Mouse (Mus musculus): ENCODE data around the gene Rexo1. TPM values are rescaled to one million over a fixed set of nuclear protein-coding genes. Genes with fewer than 3 reads are reported as not detected.

Gene Rexo1
- total RNA-seq, 2 experiments from 2014 or later = 13.1 to 16.7 TPM

DNA sequence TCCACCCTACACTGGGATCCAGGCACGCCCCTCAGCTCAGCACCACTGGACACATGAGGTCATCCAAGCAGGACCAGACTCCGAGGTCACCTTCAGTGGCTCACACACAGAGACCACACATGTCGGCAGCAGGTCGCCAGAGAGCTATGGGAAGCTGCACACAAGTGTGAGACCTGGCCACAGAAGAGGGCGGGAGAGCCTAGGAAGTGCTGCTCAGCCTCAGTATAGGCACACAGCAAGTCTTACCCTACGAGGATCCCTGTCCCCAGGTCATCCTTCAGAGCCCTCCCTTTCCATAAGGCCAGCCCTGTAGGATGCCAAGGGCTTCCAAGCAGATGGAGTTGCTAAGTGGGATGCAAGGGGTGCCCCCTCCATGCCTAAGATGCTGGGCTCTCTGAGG lies 7.4 kb downstream of the Rexo1 start:
- DNase-seq = no peak

DNA sequence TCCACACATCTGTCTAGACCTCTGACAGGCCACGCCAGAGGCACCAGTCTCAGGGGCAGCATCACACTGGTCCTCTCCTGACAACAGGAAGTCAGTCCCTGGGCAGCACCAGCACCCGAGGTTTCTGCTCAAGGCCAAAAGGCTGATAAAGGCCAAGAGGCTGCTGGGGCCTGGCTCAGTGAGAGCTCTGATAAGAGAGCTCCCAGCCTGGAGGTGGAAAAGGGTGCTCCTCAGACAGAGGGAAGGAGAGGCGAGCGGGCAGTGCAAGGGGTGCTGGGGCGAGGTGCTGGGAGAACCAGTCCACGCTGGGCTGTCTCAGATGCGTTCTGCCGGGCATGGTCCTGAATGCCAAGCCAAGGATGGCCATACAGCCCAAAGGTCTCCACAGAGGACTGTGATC lies 7.8 kb downstream of the Rexo1 start:
- no peak for DNase-seq

DNA sequence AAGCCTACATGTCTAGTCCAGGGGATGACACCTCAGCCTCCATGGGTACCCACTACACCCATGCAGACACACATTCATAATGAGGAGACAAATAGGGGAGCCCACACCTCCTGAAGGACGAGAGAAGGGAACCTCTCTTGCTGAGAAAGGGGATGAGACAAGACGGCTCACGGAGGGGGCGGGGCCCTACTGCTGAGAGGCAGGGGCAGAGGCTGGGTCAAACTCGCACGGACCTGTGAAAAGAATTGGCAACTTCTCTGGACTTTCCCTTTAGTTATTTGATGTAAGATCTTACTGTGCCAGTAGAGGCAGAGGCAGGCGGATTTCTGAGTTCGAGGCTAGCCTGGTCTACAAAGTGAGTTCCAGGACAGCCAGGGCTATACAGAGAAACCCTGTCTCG lies 9.0 kb downstream of the Rexo1 start:
- no peak for DNase-seq

DNA sequence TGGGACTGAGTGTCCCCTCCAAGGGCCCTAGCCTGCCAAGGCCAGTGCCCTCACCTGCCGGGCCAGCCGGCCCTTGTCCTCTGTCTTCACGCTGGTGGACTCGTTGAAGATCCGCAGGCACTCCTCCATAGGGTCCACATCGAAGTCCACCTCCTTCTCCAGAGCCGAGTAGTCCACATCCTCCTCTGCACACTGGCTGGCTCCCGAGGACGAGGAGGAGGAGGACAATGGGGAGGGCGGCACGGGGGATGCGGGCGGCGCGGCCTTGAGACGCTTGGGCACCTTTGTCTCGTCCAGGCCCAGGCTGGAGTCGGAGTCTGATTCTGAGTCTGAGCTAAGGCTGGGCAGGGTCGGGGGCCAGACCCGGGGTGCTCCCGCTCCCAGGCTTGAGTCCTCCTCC lies 12.1 kb downstream of the Rexo1 start:
- DNase-seq = no peak

DNA sequence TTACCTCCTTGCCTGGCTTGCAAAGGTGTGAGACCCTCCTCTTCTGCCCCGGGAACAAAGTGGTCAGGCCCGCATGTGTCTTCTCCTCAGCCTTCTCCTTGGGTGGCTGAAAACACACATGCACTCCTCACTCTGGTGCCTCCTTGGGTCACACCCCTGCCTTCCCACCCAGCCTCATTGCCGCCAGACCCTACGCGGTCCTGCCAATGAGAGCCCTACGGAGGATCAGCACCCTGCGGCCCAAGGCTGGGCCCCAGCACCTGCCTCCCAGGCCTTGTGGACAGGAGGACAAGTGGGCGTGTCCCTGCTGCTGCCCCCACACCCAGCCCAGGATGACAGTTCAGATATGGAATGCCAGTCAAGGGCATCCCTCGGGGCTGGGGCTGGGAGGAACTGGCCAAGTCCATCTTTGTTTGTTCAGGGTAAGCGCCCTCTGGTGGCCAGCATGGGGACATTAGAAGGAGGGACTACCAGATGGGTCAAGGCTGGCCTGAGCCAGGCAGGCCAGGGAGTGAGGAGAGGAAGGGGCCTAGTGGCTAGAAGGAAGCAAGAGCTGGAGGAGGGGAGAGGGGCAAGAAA lies 12.8 kb downstream of the Rexo1 start:
- peak; percentile 74 for DNase-seq

DNA sequence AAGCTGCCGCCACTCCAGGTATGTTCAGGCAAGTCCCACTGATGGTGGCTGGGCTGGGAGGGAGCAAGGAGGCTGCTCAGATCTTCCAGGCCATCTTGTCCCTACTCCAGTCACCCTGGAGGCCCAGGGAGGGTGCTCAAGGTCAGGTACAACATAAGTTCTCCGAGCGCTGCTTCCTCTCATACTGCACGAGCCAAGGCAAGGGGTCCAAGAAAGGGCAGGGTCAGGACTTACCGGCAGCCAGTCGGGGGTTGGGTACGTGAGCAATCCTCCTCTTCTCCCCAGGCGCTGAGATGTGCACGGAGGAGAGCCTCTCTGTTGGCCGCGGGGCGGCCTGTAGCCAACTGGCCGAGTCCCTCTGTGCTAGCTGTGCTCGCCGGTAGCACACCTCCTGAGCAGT lies 13.8 kb downstream of the Rexo1 start:
- DNase-seq = no peak

DNA sequence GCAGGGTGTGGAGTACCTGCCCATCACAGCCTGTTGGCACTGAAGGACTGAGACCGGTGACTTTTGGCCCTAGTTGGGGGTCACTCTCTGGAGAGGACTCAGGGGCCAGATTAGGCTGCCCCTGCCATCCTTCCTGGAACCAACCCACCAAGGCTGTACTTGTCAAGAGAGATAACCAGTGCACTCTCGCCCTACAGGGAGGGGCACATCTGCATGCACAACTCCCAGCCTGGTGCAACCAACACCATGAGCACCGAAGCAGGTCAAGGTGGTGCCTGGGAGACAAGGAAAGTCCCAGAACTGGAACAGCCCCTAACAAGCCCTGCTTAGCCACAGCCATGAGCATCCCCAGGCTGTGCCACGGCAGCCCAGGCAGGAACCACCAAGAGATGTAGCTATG lies 14.4 kb downstream of the Rexo1 start:
- no peak for DNase-seq

DNA sequence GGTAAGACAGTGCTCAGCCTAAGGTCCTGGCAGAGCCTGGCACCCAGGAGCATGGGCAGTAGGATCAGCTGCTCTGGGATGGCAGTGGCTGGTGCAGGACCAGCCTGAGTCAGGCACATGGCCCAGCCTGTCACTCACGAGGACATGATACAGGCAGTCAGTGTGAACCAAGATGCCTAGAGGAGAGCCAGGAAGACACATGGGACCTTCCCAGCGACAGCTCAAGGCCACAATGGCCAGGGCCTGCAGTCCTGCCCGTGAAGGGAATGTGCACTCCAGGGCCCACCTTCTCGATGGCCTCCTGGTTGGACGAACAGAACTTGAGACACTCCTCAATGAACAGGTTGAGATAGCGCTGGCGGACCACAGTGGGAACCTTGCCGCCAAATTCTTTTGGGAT lies 15.8 kb downstream of the Rexo1 start:
- DNase-seq = no peak

DNA sequence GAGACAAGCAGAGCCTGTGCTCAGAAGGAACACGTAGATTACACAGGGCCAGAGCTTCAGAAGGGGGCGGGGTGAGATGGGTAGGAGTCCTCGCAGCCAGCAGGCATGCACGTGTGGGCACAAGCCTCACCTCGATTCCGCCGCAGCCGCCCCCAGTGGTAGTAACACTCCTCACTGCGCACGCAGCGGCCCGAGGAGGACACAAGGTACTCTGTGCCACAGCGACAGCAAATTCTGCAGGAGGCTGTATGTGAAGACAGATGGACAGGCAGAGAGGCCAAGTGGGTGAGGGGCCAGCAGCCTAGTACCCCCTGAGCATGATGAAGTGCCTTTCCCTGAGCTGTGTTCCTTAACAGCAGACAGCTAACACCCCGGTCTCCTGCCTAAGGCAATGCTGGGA lies 17.5 kb downstream of the Rexo1 start:
- DNase-seq = no peak

DNA sequence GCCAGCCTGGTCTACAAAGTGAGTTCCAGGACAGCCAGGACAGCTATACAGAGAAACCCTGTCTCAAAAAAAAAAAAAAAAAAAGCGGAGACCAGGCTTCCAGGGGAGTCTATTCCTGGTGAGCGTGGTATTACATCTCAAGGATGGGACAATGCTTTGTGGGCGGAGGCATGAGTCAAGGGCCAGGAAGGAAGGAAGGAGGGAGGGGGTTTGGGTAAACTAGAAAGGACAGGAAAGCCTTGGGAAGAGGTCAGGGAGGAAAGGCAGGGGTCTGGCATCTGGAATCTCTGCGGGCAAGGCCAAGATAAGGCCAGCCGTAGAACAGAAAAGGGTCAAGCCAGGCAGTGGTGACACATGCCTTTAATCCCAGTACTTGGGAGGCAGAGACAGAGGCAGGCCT lies 21.9 kb downstream of the Rexo1 start:
- DNase-seq = no peak

DNA sequence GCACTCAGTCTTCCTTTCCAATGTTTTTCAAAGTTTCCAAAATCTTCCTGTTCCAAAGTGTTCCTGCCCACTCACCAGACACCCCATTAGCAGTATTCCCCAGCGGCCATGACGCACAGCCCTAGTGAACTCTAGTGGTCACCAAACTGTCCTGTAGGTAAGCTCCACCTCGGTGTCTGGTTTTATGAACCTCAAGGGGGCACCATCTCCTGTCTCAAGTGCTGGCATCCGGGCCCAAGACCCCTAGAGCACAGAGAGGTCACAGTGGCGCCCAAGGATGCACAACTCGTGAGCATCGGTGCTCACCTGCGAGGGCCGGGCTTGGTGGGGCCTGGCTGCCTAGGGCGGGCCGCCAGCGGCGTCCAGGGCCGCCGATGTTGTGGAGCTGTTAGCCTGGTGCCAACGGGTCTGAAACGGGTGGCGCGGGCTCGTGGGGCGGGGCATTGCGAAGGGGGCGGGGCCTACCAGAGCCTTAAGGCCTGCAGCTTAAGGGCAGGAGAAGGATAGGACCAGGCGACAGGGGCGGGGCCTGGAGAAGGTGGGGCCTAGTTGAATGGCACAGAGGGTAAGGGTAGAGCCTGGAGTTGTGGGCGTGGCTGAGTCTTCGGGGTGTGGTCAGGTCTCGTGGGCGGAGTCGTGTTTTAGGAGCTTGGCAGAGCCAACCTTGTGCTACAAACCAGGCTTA lies 22.5 kb downstream of the Rexo1 start, which contains the start of gene Atp8b3:
TSS of gene Atp8b3 (minus strand) at position 415 of the 685 bp plus-strand sequence.
- peak; percentile 59 for DNase-seq

DNA sequence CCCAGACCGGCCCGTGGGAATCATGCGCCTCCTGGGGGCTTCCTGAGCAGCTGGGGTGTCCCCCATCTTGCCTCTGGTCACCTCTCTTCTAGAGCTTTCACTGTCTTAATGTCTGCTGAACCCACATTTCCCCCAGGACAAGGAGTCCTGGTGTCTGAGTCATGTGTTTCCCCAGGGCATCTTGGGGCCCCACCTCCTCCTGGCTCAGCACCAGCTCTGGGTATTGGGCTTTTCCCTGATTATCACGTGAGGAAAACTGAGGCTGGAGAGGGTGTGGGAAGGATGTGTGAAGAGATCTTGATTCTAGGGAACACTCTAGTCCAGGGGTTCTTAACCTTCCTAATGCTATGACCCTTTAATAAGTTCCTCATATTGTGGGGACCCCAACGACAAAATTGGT lies 23.2 kb downstream of the Rexo1 start:
- DNase-seq = no peak

DNA sequence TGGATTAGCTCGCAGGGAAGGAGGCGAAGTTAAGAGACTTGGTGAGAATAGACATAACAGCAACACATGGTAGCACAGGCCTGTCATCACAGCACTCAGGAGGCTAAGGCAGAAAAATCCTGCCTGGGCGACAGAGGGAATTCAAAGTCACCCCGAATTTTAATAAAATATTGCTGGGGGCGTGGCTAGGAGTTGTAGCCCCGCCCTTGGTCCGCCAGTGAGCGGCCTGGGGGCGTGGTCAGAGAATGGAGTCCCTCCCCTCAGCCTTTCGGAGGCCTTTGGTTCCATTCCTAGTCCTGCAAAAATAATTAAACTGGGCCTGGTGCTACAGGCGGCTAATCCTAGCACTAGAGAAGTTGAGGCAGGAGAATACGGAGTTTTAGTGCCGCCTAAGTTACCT lies 25.6 kb downstream of the Rexo1 start:
- DNase-seq = no peak

DNA sequence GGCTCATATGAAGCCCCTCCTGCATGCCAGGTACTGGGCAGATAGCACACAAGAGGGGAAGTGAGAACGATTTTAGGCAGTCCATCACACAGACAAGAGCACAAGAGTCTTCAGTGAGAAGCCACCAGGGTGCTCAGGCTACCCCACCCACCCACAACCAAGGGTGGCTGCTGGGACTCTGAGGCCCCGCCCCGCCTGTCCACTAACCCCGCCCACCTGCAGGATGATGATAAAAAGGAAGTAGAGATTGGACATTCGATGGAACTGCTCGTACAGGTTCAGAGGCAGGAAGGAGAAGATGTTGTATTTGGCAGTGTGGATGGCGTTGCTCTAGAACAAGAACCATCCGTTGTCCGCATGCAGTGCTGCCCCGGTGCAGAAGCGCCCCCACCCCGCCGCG lies 26.3 kb downstream of the Rexo1 start:
- DNase-seq = no peak

DNA sequence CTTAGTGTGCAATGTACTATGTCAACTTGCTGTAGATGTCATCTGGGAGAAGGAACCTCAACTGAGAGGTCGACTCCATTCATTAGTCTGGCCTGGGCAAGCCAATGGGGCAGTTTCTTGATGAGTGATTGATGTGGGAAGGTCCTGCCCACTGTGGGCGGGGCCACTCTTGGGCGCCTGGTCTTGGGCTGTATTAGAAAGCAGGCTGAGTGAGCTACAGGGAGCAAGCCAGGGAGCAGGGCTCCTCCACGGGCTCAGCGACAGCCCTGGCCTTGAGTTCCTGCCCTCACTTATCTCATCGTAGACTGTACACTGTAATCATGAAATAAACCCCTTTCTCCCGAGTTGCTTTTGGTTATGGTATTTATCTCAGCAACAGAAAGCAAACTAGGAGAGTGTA lies 27.7 kb downstream of the Rexo1 start:
- DNase-seq = no peak

DNA sequence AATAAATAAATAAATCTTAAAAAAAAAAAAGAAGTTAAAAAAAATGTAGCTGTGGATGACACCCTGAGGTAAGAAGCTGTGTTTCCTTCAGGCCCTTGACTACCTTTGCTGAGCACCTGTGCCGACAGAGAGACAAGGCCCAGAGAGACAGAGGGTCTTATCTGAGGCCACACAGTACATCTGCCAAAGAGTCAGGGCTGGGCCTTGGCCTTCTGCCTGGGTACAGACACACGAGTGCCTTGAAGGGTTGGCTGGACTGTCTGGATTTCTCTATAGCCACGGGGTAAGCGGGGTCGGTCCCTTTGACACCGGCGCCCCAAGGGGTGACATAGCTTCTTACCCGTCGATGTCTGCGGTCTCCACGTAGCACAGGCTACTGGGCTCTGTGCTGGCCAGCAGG lies 28.6 kb downstream of the Rexo1 start:
- no peak for DNase-seq

DNA sequence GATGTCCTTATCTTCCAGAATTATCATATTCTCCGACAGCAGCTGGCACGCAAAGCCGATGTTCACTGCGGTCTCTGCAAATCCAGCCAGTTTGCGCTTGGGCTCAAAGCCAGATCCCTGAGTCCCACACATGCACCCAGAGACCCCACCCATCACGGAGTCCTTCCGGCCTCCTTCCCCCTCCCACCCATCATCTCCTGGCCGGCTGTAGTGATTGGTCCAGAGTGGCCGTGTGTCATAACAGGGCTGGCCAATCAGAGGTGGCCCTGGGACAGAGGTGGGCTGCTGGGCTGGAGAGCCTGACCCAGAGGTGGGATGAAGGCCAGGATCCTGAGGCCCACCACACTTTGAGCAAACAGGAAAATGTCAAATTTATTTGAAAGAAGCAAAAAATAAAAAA lies 35.2 kb downstream of the Rexo1 start:
- no peak for DNase-seq

DNA sequence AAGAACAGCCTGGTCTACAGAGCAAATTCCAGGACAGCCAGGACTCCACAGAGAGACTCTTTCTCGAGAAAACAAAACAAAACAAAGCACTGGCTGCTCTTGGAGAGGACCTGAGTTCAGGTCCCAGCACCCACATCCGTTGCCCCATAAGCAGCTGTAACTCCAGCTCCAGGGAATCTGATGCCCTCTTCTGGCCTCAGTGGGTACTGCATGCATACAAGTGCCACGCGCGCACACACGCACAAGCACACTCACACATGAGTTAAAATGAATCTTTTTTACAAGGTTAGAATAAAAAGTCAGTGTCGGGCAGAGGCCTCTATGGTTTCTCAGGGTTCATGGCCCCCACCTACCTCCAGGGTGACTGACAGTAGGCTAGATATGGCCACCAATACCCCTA lies 38.1 kb downstream of the Rexo1 start:
- DNase-seq = no peak

DNA sequence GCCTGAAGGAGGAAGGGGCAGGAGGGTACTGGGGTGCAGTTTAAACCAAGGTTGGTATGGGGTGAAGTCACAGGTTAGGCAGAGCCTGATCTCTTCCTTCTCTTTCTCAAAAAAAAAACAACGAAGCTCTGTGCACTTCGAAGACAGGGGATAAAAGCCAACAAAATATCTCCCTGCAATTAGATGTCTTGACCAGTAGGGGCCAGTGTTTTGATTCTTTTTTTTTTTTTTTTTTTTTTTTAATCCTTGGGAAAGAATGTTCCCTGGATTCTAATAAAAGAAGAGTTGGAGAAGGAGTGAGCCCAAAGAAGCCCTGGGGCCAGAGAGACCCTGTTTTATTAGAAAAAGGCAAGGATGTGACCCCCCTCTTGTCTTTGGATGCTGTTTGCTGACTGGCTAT lies 42.1 kb downstream of the Rexo1 start:
- no peak for DNase-seq

DNA sequence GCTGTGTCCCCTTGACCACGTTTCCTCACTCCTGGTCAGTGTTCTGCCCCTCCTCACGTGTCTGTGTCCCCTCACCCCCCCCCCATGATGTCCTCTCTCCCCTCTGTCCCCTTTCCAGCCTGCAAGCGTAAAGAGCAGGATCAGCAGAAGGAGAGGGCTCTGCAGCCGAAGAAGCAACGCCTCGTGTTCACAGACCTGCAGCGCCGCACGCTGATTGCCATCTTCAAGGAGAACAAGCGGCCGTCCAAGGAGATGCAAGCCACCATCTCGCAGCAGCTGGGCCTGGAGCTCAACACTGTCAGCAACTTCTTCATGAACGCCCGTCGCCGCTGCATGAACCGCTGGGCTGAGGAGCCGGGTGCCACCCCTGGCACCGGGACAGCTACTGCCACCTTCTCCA lies 47.6 kb downstream of the Rexo1 start:
- no peak for DNase-seq

DNA sequence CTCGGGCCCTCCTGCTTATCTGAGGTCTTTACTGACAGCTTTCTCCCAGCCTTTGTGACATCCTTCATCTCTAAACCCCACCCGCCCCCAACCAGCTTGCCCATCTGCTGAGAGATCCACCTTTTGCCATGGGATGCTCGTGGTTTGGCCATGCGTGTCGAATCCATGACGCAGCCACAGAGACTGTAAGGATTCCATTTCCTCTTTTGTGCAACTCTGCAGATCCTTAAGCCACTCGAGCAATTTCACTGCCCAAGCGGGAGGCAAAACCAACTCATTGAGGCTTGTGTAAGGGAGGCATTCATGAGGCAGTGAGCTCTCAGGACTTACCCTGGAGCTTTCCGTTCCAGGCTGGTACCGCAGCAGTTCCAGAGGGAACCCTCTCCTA lies 51.1 kb downstream of the Rexo1 start:
- DNase-seq = no peak

DNA sequence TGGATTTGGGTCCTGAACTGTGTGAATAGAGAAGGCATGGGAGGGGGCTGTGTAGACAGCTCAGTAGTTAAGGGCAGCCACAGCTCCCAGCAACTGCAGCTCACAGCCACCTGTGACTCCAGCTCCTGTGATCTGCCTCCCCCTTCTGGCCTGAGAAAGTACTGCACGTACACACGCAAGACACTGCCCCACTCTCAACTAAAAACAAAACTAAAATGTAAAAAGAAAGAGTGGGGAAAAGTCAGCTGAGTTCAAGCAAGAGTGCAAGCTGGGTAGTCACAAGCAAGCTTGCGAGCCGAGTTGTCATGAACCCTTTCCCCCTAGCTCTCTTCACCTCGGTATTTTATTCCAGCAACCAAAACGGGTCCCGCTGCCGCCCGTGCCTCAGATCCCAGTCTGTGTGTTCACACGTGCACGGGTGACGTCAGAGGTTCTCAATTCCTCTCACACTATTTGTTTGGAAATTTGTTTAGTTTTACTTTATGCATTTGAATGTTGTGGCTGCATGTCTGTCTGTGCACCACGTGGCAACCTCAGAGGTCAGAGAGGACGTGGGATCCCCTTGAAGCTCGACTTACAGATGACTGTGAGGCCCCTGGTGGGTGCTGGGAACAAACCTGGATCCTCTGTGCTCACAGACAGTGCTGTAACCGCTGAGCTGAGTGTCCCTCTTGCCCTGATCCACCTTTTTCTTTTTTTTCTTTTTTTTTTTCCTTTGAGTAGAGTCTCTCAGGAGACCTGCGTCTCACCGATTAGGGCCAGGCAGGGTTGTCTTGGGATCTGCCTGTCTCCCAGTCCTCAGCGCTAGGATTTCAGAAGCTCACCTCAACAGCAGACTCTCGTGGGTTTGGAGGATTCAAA lies 51.7 kb downstream of the Rexo1 start:
- DNase-seq = peak; percentile 87

DNA sequence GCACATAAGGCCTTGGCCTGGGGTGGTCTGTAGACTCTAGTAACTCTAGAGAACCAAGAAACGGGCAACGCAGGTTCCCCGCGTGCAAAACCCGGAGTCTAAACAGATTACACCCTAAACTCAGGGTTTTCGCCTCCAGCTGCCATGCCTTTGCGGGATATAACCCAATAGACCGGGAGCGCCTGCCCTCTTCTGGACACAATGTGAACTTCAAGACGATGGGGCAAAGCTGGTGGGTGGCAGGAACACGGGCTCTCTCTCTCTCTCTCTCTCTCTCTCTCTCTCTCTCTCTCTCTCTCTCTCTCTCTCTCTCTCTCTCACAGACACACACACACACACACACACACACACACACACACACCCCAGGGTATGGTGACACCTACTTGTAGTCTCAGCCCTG lies 55.1 kb downstream of the Rexo1 start:
- DNase-seq = peak; percentile 75

DNA sequence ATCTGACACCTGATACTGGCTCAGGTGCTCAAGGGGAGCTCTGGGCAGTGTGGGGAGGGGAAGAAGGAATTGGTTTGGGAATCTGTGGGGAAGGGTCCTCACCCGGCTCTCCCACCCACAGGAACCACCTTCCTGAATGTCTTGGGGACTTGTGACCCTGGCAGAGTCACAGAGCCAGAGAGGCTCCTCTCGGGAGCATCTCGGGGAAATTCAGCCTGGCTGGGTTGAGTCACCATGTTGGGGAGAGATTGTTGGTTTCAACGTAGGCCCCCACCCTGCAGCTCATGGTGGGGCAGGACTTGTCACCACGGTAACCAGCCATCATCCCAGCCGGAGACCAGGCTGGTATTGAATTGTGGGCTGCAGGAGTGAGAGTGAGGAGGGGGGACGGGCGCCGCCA lies 56.6 kb downstream of the Rexo1 start:
- DNase-seq = no peak
